Comparison of ENCODE assay signal across 23 mouse cellular contexts in genomic region chr7:136226031-136226430, GRCm38 (mm10).
DNase-seq lines count a peak whose midpoint lies in the region; ATAC-seq lines count a peak whose summit lies in the region.
"Had no signal": no experiment of that assay in that cellular context is flagged by ENCODE, and none has a peak within 500 bp of the region (broad histone marks: within the 10 kb centered on the region; RNA-seq: fewer than 3 reads in every experiment).

No protein-coding gene starts in this region.

- H3K9me3 ChIP-seq in heart, embryonic 11.5 days (replicated peaks; ENCODE audit: control insufficient read depth, low read length): no peaks in the 10 kb centered on the region
- H3K9me3 ChIP-seq in midbrain, embryonic 10.5 days (replicated peaks): no peaks in the 10 kb centered on the region
- no peaks in the 10 kb centered on the region for H3K9me3 ChIP-seq in midbrain, embryonic 14.5 days (ENCODE audit: control insufficient read depth, low read length)
- no peaks in the 10 kb centered on the region for H3K9me3 ChIP-seq in limb, embryonic 10.5 days (replicated peaks)
- H3K9me3 ChIP-seq: hindbrain, embryonic 15.5 days; limb, embryonic 12.5 days; liver, embryonic 13.5 days; lung, embryonic 15.5 days; midbrain, embryonic 13.5 days; neural tube, embryonic 15.5 days had no signal

- no peak for ATAC-seq in heart, embryonic 11.5 days (replicated peaks; ENCODE audit: insufficient number of reproducible peaks, low FRiP score, low TSS enrichment)
- no peak for ATAC-seq in midbrain, embryonic 14.5 days (ENCODE audit: low FRiP score, low TSS enrichment)
- ATAC-seq: activated CD4-positive, CD25-positive, alpha-beta regulatory T cell, adult 4 months; intestine, postnatal 0 days; midbrain, embryonic 13.5 days; Patski had no signal

- H3K9ac ChIP-seq in heart, embryonic 11.5 days (ENCODE audit: low read depth, low read length): no peak overlapping the region
- no peak overlapping the region for H3K9ac ChIP-seq in midbrain, embryonic 14.5 days (replicated peaks; ENCODE audit: low read length)
- H3K9ac ChIP-seq: hindbrain, embryonic 15.5 days; limb, embryonic 12.5 days; liver, embryonic 13.5 days; lung, embryonic 15.5 days; midbrain, embryonic 13.5 days; neural tube, embryonic 15.5 days had no signal

- intact Hi-C loops in heart, postnatal 36 days (cut with DNase I): no loop called here

- DNase-seq in heart, postnatal 36 days: peak; percentile 15 to 28
- no peak for DNase-seq in midbrain, embryonic 10.5 days (ENCODE audit: low spot score)
- no peak for DNase-seq in midbrain, embryonic 14.5 days
- peak; percentile 79 for DNase-seq in adrenal gland, postnatal 14 days
- DNase-seq in limb, embryonic 10.5 days (ENCODE audit: low spot score): no peak
- DNase-seq in c-Kit-positive CD71-positive TER-119-positive erythroid progenitor cells, embryonic 14.5 days (ENCODE audit: low spot score): no peak
- DNase-seq: cerebellum, adult 2 months; gastrocnemius, postnatal 10 days; liver, embryonic 13.5 days; right cerebral cortex, adult 18-20 months; thymus, adult 2 months had no signal

- no peak overlapping the region for H3K4me2 ChIP-seq in heart, embryonic 11.5 days
- no peak overlapping the region for H3K4me2 ChIP-seq in midbrain, embryonic 14.5 days (ENCODE audit: low read length)
- H3K4me2 ChIP-seq: hindbrain, embryonic 15.5 days; limb, embryonic 12.5 days; liver, embryonic 13.5 days; lung, embryonic 15.5 days; midbrain, embryonic 13.5 days; neural tube, embryonic 15.5 days had no signal

- WGBS in heart, embryonic 11.5 days (ENCODE audit: insufficient replicate concordance): 78% methylated on average over 7 of the region's 7 CpGs
- 87% methylated on average over 7 of the region's 7 CpGs for WGBS in midbrain, embryonic 10.5 days
- 57% methylated on average over 7 of the region's 7 CpGs for WGBS in midbrain, embryonic 14.5 days
- WGBS in limb, embryonic 10.5 days: 69% methylated on average over 7 of the region's 7 CpGs

- no peaks in the 10 kb centered on the region for H3K4me1 ChIP-seq in heart, embryonic 11.5 days (ENCODE audit: control insufficient read depth, insufficient read depth, low read length)
- H3K4me1 ChIP-seq in midbrain, embryonic 10.5 days: peaks cover 13% of the 10 kb centered on the region
- peaks cover 10% of the 10 kb centered on the region; the same call in 1 of the 2 replicates for H3K4me1 ChIP-seq in midbrain, embryonic 14.5 days (ENCODE audit: control insufficient read depth, insufficient read depth, low read length)
- peaks cover 34% of the 10 kb centered on the region for H3K4me1 ChIP-seq in limb, embryonic 10.5 days
- H3K4me1 ChIP-seq: liver, embryonic 13.5 days; lung, embryonic 15.5 days; neural tube, embryonic 15.5 days had no signal

- H3K4me3 ChIP-seq in heart, embryonic 11.5 days (ENCODE audit: low read depth, low read length): no peak overlapping the region
- H3K4me3 ChIP-seq in midbrain, embryonic 10.5 days: no peak overlapping the region
- no peak overlapping the region for H3K4me3 ChIP-seq in midbrain, embryonic 14.5 days (replicated peaks; ENCODE audit: low read depth, low read length)
- H3K4me3 ChIP-seq in limb, embryonic 10.5 days: no peak overlapping the region
- H3K4me3 ChIP-seq: hindbrain, embryonic 15.5 days; left cerebral cortex, adult 2 months; limb, embryonic 12.5 days; liver, embryonic 13.5 days; lung, embryonic 15.5 days; midbrain, embryonic 13.5 days; myocyte; neural tube, embryonic 15.5 days had no signal

- no peak overlapping the region for H3K27ac ChIP-seq in heart, embryonic 11.5 days (ENCODE audit: low read depth, low read length)
- 0 out of 2 replicates have a peak overlapping the region, but pooled peaks have one; percentile 10 for H3K27ac ChIP-seq in midbrain, embryonic 10.5 days (replicated peaks)
- H3K27ac ChIP-seq in midbrain, embryonic 14.5 days (replicated peaks; ENCODE audit: low read depth, low read length): no peak overlapping the region
- peak overlapping the region; percentile 36 for H3K27ac ChIP-seq in limb, embryonic 10.5 days
- H3K27ac ChIP-seq: hindbrain, embryonic 15.5 days; left cerebral cortex, adult 2 months; limb, embryonic 12.5 days; liver, embryonic 13.5 days; lung, embryonic 15.5 days; macrophage; midbrain, embryonic 13.5 days; neural tube, embryonic 15.5 days had no signal

- no peaks in the 10 kb centered on the region for H3K36me3 ChIP-seq in heart, embryonic 11.5 days (ENCODE audit: control insufficient read depth, insufficient read depth, low read length)
- H3K36me3 ChIP-seq in midbrain, embryonic 10.5 days: no peaks in the 10 kb centered on the region
- H3K36me3 ChIP-seq in midbrain, embryonic 14.5 days (ENCODE audit: control insufficient read depth, insufficient read depth, low read length): no peaks in the 10 kb centered on the region
- H3K36me3 ChIP-seq in limb, embryonic 10.5 days: no peaks in the 10 kb centered on the region
- H3K36me3 ChIP-seq: hindbrain, embryonic 15.5 days; limb, embryonic 12.5 days; liver, embryonic 13.5 days; lung, embryonic 15.5 days; midbrain, embryonic 13.5 days; neural tube, embryonic 15.5 days had no signal

- no peaks in the 10 kb centered on the region for H3K27me3 ChIP-seq in heart, embryonic 11.5 days (ENCODE audit: control insufficient read depth, insufficient read depth, low read length)
- no peaks in the 10 kb centered on the region; the same call in 1 of the 2 replicates for H3K27me3 ChIP-seq in midbrain, embryonic 10.5 days (ENCODE audit: low read depth, poor library complexity, severe bottlenecking)
- H3K27me3 ChIP-seq in midbrain, embryonic 14.5 days (ENCODE audit: control insufficient read depth, insufficient read depth, low read length): no peaks in the 10 kb centered on the region
- no peaks in the 10 kb centered on the region for H3K27me3 ChIP-seq in limb, embryonic 10.5 days (ENCODE audit: low read depth, poor library complexity, severe bottlenecking)
- H3K27me3 ChIP-seq: hindbrain, embryonic 15.5 days; limb, embryonic 12.5 days; liver, embryonic 13.5 days; lung, embryonic 15.5 days; midbrain, embryonic 13.5 days; neural tube, embryonic 15.5 days; Patski had no signal

Comparison
In these comparisons a context has a peak if more than half of its experiments do, and no peak if none do; other contexts are left out.
1. H3K27ac ChIP-seq: peak in midbrain, embryonic 10.5 days (single experiment) and limb, embryonic 10.5 days (single experiment); none in heart, embryonic 11.5 days (single experiment) and midbrain, embryonic 14.5 days (single experiment).
2. DNase-seq: peak in heart, postnatal 36 days (2 of 2) and adrenal gland, postnatal 14 days (single experiment); none in midbrain, embryonic 10.5 days (single experiment), midbrain, embryonic 14.5 days (single experiment), limb, embryonic 10.5 days (single experiment) and c-Kit-positive CD71-positive TER-119-positive erythroid progenitor cells, embryonic 14.5 days (single experiment).